Mouse (Mus musculus) left cerebral cortex, postnatal 36 days (tissue): ENCODE measurements around the gene Tbc1d1. TPM values are rescaled to one million over a fixed set of nuclear protein-coding genes. Genes with fewer than 3 reads are reported as not detected.
"Not testable (repeated sequence)": the region's sequence is repeated elsewhere in the genome, so short reads cannot be mapped to it uniquely, and the experiment has no call there.

Experiments used
- DNase-seq, 2 experiments: peaks; one replicate each; pipeline ENCODE4 v3.0.0; 2021 to 2022; ENCODE audit warnings: low spot score in 2 of 2, mixed read lengths in 1 of 2
- intact Hi-C: fragments of 180-260 bp; cut with DNase I; formaldehyde crosslinking; loops from one replicate; pipeline ENCODE4 v1.15.1; 2025
- total RNA-seq, 2 experiments: library from RNA; stranded (reverse); gene quantifications; 2 replicates each; pipeline ENCODE4 v1.2.3; 2021

The Tbc1d1 gene
- total RNA-seq, 2 experiments from 2014 or later = 15.6 to 19.5 TPM

DNA sequence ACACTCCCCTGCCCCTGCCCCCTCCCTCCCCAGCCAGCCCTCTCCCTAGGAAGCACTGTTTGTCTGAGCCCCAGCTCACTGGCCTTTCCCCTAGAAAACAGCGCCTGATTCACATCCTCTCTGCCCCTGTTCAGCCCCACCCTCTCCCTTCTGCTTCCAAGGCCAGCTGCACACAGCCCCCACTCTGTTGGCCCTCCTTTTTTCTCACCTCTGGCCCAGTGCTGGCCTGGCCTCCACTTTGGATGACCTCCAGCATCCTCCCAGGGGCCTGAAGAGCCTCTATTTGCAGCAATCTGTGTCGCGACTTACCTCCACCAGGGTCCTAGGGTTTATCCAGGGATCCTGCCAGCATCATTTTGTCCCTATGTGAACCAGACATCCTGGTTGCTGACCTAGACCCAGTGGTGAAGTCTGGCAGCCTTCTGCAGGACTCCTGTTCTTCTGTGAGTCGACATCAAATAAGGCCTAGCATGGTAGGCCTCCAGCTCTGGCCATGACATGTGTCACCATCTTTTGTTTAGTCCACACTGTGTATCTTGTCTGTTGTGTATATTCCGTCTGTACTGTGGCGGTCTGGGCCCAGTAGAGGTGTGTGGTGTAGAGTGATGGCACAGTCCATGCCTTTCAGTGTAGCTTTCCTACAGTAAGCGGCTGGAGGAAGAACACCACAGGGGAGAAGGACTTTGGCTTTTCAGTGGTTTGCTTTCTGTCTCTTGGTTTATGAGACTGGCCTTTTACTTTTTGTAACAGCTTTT is 170.5 kb downstream of the Tbc1d1 start:
- intact Hi-C loops = no loop called here
- no peak for DNase-seq

DNA sequence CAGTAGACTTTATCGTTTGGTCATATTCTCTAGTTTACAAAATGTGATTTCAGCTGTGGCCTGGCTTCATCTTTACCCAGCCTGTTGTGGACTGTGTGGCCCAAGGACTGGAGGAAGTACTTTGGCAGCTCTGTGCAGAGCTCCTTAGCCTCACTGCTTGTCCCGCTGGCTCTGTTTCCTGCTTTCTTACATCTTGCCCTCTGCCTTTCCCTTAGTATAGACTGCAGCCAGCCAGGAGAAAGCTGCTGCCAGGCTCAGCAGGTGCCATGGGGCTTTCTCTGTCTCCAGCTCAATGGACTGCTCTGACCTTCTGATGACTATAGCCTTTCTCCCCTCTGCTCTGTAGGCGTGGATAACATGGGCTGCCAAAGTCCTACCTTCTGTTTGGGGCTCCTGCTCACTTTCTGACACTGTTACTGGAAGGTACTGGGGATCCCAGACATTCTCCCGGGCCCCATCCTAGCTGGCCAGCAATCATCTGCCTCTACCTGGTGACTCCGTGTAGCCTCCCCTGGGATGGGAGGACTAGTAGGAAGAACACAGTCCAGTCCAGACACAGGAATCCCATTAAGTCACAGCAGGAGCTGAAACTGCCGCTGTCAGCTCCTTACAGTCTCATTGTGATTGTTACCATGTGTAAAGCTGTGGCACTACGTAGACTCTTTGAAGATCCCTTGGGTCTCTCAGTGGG is 171.3 kb downstream of the Tbc1d1 start:
- intact Hi-C loops = no loop called here

DNA sequence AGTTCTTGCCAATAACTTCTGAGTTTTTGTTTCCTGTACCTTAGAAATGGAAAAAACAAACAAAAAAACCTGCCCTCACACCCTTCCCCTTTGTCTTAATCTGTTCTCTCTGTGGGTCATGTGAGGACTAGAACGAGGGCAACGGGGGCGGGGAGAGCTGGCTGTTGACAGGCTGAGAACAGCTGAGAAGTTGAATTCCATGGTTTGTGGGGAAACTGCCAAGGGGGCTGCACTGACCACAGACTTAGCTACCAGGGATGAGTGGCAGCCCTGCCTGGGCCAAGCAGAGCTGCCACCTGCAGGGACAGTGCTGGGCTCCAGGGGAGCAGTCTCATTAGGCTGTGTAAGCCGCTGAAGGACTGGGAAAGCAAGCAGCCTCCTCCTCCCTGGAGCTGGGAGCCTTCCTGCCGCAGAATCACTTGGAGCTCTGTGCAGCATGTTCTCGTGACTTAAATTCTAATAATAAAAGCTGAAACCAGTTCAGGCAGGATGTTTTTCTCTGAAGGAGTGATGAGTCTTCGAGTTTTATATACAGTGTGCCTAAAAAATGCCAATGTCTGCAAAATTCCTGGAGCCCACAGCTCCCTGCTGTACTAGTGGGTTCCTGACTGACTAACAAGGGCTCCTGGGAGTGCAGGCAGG is 180.8 kb downstream of the Tbc1d1 start:
- peak; percentile 74 to 79 for DNase-seq
- intact Hi-C loops = loop anchor here (1.0 kb wide), 1 partner anchor 27 kb away; no protein-coding TSS in a partner anchor

More for the DNA sequence above, 171.3 kb downstream of the Tbc1d1 start:
- no peak for DNase-seq

GRCm38 (mm10) chr5:64338795-64339194 is 182.7 kb downstream of the Tbc1d1 start:
- DNase-seq, intact Hi-C loops: not testable (repeated sequence)

GRCm38 (mm10) chr5:64340366-64340765 is 184.3 kb downstream of the Tbc1d1 start:
- intact Hi-C loops = no loop called here
- DNase-seq = no peak

DNA sequence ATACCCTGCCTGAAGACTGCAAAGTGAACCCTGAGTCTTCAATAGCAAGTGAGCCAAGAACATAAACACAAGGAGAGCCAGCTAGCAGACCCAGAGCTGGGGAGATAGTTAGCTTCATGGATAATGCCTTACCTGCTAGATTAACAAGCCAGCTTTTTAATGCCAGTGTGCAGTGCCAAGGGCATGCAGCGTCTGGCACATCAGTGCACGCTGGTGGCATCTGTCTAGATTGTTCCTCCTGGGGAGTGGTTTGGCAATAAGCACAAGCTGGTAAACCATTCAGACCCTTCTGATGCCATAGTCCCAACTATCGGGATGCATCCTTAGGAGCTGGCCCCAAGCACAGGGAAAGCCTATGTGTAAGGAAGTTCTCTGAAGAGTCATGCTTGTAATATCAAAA is 185.6 kb downstream of the Tbc1d1 start:
- DNase-seq = no peak
- intact Hi-C loops = no loop called here

- intact Hi-C loops = no loop called here
- no peak for DNase-seq
These were observed 186.0 kb downstream of the Tbc1d1 start for GRCm38 (mm10) chr5:64342138-64342537.

DNA sequence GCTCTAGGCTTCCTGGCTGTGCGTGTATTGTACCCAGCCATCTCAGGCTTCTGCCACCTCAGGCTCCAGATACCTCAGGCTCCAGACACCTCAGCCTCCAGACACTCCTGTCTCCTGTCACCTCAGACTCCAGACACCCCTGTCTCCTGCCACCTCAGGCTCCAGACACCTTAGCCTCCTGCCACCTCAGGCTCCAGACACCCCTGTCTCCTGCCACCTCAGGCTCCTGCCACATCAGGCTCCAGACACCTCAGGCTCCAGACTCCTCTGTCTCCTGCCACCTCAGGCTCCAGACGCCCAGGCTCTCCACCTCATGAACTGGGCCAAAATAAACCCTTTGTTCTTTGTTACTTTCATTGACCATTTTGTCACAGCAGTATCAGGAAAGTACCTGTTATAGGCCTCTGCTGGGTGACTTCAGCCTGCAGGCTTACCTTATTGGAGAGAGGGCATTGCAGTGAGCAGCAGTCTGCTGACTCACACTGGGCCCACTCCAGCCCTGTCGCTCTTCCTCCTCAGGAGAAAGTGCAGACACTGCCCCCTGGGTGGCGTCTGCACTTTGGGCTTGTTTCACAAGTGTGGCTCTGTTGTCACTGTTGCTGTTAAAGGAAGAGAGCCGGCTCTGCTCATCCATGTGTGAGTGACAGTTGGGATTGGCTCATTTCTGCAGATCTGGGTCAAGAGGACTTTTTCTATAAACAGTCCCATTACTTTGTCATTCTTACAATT is 188.0 kb downstream of the Tbc1d1 start:
- intact Hi-C loops = no loop called here
- no peak for DNase-seq

DNA sequence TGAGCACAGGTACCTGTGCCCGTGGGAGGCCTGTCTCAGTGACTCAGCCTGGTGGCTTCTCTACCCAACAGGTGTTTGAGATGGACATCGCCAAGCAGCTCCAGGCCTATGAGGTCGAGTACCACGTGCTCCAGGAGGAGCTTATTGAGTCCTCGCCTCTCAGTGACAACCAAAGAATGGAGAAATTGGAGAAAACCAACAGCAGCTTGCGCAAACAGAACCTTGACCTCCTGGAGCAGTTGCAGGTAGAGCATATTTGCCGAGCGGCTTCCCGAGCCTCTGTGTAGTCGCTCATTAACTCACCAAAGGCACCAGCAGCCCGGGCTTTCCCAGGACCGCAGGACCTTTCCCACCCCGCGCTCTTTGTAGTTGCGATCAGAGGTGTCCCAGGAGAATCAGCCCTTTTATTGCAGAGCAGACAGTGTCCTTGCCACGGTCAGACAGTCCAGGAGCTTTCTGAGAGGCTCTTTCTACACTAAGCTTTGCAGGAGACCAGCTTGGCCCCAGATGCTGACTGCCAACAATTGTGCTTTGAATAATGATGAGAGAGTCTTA is 189.2 kb downstream of the Tbc1d1 start:
- no peak for DNase-seq
- intact Hi-C loops = no loop called here

DNA sequence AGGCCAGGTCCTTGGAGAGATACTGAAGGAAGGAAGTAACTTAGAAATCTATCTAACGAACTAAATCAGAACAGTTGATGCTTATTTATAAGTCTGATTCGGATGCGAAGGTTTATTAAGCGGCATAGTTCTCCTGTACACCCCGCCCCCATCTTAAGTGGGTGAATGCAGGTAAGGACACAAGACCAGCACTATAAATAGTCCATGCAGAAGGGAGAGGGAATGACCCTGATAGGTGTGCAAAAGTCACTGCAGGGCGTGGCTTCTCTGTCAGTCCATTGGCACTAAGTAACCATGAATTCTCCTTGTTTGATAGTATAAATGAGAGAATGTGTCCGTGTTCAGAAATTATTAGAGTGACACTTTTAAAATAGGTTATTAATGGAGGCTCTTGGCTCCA is 189.7 kb downstream of the Tbc1d1 start:
- intact Hi-C loops = no loop called here

GRCm38 (mm10) chr5:64346343-64346885 is 190.3 kb downstream of the Tbc1d1 start:
- intact Hi-C loops = no loop called here
- DNase-seq = no peak

More for the DNA sequence above, 189.7 kb downstream of the Tbc1d1 start:
- DNase-seq = no peak

DNA sequence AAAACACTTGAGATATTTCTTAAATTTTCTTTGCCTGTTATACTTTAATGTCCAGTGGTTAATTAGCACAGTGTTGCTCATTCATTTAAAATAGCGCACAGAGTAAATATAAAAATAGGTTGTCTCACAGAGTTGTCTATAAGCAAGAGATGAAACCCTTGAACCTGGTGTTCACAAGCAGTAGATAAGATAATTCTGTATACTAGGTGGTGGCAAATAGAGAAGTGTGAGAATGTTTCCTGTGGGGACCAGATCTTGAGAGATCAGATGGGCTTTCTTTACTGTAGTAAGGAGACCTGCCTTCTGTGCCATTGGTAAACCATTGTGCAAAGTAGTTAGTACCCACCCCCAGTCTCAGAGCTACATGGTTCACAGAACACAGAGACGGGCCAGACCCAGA is 192.1 kb downstream of the Tbc1d1 start:
- intact Hi-C loops = no loop called here
- DNase-seq = no peak

DNA sequence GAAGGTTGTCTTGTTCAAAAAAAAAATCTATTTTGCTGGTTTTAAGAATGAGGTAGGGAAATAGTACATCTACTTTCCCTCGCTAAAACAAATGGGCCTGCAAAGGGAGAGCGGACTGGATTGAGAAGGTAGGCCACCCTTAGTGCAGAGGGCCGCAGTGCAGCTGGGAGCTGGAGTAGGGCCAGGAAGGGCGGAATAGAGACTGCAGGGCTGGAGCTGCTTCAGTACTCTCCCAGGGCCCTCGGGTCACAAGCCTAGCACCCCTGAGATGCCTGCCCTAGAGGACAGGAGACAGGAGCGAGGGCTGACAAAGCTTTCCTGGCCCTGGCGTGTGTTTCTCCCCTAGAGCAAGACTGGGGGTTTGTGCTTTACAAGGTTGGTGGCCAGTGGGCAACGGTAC is 192.7 kb downstream of the Tbc1d1 start:
- intact Hi-C loops = no loop called here
- no peak for DNase-seq

DNA sequence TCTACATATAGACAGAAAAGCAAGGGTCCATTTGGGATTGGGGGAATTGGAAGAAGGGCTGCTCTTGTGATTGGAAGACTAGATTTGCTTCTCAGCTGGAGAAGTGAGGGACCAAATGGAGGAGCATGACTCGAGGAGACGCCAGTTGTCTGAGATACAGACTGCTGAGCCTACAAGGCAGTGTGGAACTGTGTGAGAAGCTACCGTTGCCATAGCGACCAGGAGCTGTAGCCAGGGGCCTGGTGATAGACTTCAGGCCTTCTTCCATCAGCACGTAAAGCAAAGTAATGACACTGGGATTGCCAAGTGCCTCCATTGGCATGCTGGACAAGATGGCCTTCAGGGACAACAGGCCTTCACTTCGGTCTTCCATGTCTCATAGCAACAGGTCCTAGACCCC is 195.9 kb downstream of the Tbc1d1 start:
- DNase-seq = no peak

GRCm38 (mm10) chr5:64358639-64359584 is 202.8 kb downstream of the Tbc1d1 start:
- no peak for DNase-seq
- intact Hi-C loops = no loop called here

More for the DNA sequence above, 195.9 kb downstream of the Tbc1d1 start:
- intact Hi-C loops = no loop called here

- no peak for DNase-seq
- intact Hi-C loops = no loop called here
These were observed 204.2 kb downstream of the Tbc1d1 start for GRCm38 (mm10) chr5:64360147-64360875.

- intact Hi-C loops, DNase-seq: not testable (repeated sequence)
These were observed 204.8 kb downstream of the Tbc1d1 start for GRCm38 (mm10) chr5:64360876-64361268.
